Mouse (Mus musculus): ENCODE measurements around the gene Cklf. TPM values are rescaled to one million over a fixed set of nuclear protein-coding genes. Genes with fewer than 3 reads are reported as not detected.

Gene Cklf
- polyA plus RNA-seq, 1 experiment from 2014 or later, result 30.6 TPM

DNA sequence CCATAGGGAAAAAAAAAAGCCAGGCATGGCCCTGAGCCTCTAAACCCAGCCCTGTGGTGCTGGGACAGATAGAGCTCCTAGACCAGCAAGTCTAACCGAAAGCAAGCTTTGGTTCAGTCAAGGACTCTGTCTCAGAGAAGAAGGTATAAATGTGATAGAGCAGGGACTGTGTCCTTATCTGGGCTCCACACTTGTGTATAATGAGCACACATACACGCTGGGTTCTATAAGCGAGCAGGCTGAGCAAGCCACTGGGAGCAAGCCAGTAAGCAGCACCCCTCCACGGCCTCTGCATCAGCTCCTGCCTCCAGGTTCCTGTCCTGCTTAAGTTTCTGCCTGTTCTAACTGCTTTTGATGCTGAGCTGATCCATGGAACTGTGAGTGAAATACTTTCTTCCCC, 18.6 kb upstream of the Cklf start:
- Histone ChIP-seq H3K36me3 (ENCODE audit: control insufficient read depth, insufficient read depth, low read length) (peaks cover 16% of the 10 kb centered on the region), H3K9me3 (ENCODE audit: control insufficient read depth, low read length) (no peaks in the 10 kb centered on the region), H3K4me1 (ENCODE audit: control insufficient read depth, insufficient read depth, low read length) (no peaks in the 10 kb centered on the region), H3K4me2 (ENCODE audit: low read depth, low read length) (no peak overlapping the region), H3K4me3 (ENCODE audit: low read length) (no peak overlapping the region), H3K27ac (ENCODE audit: low read length) (no peak overlapping the region), H3K27me3 (replicated peaks; ENCODE audit: control insufficient read depth, insufficient read depth, low read length) (no peaks in the 10 kb centered on the region), H3K9ac (ENCODE audit: low read depth, low read length) (no peak overlapping the region)
- WGBS, result 96% methylated on average over 4 of the region's 4 CpGs
- no peak for ATAC-seq

DNA sequence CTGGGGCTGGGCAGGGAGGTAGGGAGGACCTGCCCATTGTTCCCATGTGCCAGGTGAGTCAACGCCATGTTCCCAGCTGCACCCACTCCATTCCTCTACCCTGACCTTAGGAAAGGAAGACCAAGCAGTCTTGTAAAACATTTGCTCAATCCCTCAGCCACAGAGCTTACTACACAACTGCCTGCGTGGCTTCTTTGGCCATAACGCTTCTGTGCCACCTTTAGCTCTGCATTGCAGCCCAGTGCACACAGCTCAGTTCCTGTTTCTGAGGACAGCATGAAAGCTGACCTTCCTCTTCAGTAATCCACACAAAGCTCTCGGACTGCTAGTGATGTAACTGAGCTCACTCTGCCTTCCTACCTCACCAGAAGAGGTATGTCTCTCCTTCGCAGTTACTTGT, 17.7 kb upstream of the Cklf start:
- H3K27ac ChIP-seq (ENCODE audit: low read length), result no peak overlapping the region
- H3K27me3 ChIP-seq (replicated peaks; ENCODE audit: control insufficient read depth, insufficient read depth, low read length), result no peaks in the 10 kb centered on the region
- 95% methylated on average over 5 of the region's 5 CpGs for WGBS
- H3K4me2 ChIP-seq (ENCODE audit: low read depth, low read length), result no peak overlapping the region
- H3K9me3 ChIP-seq (ENCODE audit: control insufficient read depth, low read length), result no peaks in the 10 kb centered on the region
- H3K9ac ChIP-seq (ENCODE audit: low read depth, low read length), result no peak overlapping the region
- no peaks in the 10 kb centered on the region for H3K4me1 ChIP-seq (ENCODE audit: control insufficient read depth, insufficient read depth, low read length)
- no peak for ATAC-seq
- H3K4me3 ChIP-seq (ENCODE audit: low read length), result no peak overlapping the region
- H3K36me3 ChIP-seq (ENCODE audit: control insufficient read depth, insufficient read depth, low read length), result peaks cover 13% of the 10 kb centered on the region

- Histone ChIP-seq H3K27me3 (replicated peaks; ENCODE audit: control insufficient read depth, insufficient read depth, low read length) (no peaks in the 10 kb centered on the region), H3K27ac (ENCODE audit: low read length) (no peak overlapping the region), H3K4me3 (ENCODE audit: low read length) (no peak overlapping the region), H3K4me2 (ENCODE audit: low read depth, low read length) (no peak overlapping the region), H3K4me1 (ENCODE audit: control insufficient read depth, insufficient read depth, low read length) (no peaks in the 10 kb centered on the region), H3K36me3 (ENCODE audit: control insufficient read depth, insufficient read depth, low read length) (peaks cover 15% of the 10 kb centered on the region), H3K9ac (ENCODE audit: low read depth, low read length) (no peak overlapping the region), H3K9me3 (ENCODE audit: control insufficient read depth, low read length) (no peaks in the 10 kb centered on the region)
- peak; percentile 33; the same call in 1 of the 2 replicates for ATAC-seq
- WGBS, result 58% methylated on average over 6 of the region's 6 CpGs
Observed at GRCm38 (mm10) chr8:104234573-104234972, 16.1 kb upstream of the Cklf start.

- H3K27me3 ChIP-seq (replicated peaks; ENCODE audit: control insufficient read depth, insufficient read depth, low read length), result no peaks in the 10 kb centered on the region
- H3K9ac ChIP-seq (ENCODE audit: low read depth, low read length), result no peak overlapping the region
- ATAC-seq, result no peak
- H3K4me2 ChIP-seq (ENCODE audit: low read depth, low read length), result no peak overlapping the region
- 84% methylated on average over 10 of the region's 10 CpGs for WGBS
- H3K36me3 ChIP-seq (ENCODE audit: control insufficient read depth, insufficient read depth, low read length), result peaks cover 9% of the 10 kb centered on the region
- H3K4me1 ChIP-seq (ENCODE audit: control insufficient read depth, insufficient read depth, low read length), result no peaks in the 10 kb centered on the region
- no peaks in the 10 kb centered on the region for H3K9me3 ChIP-seq (ENCODE audit: control insufficient read depth, low read length)
- no peak overlapping the region for H3K27ac ChIP-seq (ENCODE audit: low read length)
- H3K4me3 ChIP-seq (ENCODE audit: low read length), result no peak overlapping the region
Observed at GRCm38 (mm10) chr8:104239418-104239861, 11.2 kb upstream of the Cklf start.

DNA sequence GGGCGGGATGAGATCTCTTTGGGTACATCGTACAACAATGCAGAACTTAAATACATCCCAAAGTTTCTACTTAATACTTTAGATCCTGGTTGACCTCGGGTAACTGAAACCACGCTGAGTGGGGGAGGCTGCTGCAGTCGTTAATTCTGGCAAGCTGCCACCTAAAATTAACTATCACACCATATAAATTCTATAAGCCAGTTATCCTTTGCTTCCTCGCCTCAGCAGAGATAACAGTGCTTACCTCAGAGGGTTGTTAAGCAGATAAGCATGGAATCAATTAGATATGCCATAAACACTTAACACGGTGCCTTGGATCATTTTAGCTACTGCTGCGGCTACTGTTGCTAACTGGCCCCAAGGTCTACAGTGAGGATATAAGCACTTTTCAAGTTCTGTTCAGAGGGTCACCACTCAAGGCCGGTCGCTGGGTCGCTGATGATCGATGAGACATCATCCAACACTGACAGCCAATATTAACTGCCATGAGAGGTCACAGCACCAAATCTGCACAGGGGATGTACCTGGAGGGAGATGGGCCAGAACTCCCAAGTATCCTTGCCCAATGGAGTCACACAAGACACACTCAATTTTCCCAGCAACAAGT, 8.5 kb upstream of the Cklf start:
- ATAC-seq, result peak; percentile 12; the same call in 1 of the 2 replicates
- no peak overlapping the region for H3K4me3 ChIP-seq (ENCODE audit: low read length)
- no peak overlapping the region for H3K4me2 ChIP-seq (ENCODE audit: low read depth, low read length)
- H3K27ac ChIP-seq (ENCODE audit: low read length), result no peak overlapping the region
- WGBS, result 73% methylated on average over 12 of the region's 12 CpGs
- H3K36me3 ChIP-seq (ENCODE audit: control insufficient read depth, insufficient read depth, low read length), result peaks cover 9% of the 10 kb centered on the region
- H3K9ac ChIP-seq (ENCODE audit: low read depth, low read length), result no peak overlapping the region
- H3K9me3 ChIP-seq (ENCODE audit: control insufficient read depth, low read length), result no peaks in the 10 kb centered on the region
- H3K27me3 ChIP-seq (replicated peaks; ENCODE audit: control insufficient read depth, insufficient read depth, low read length), result no peaks in the 10 kb centered on the region
- H3K4me1 ChIP-seq (ENCODE audit: control insufficient read depth, insufficient read depth, low read length), result 0 out of 2 replicates have a peak, but pooled peaks cover 5% of the 10 kb centered on the region

GRCm38 (mm10) chr8:104246621-104247020, 4.0 kb upstream of the Cklf start:
- H3K4me3 ChIP-seq (ENCODE audit: low read length), result no peak overlapping the region
- peaks cover 10% of the 10 kb centered on the region; the same call in 1 of the 2 replicates for H3K4me1 ChIP-seq (ENCODE audit: control insufficient read depth, insufficient read depth, low read length)
- 77% methylated on average over 4 of the region's 4 CpGs for WGBS
- H3K9ac ChIP-seq (ENCODE audit: low read depth, low read length), result no peak overlapping the region
- no peaks in the 10 kb centered on the region for H3K27me3 ChIP-seq (replicated peaks; ENCODE audit: control insufficient read depth, insufficient read depth, low read length)
- H3K27ac ChIP-seq (ENCODE audit: low read length), result no peak overlapping the region
- no peak overlapping the region for H3K4me2 ChIP-seq (ENCODE audit: low read depth, low read length)
- H3K9me3 ChIP-seq (ENCODE audit: control insufficient read depth, low read length), result no peaks in the 10 kb centered on the region
- H3K36me3 ChIP-seq (ENCODE audit: control insufficient read depth, insufficient read depth, low read length), result peaks cover 3% of the 10 kb centered on the region; the same call in 1 of the 2 replicates
- ATAC-seq, result no peak

DNA sequence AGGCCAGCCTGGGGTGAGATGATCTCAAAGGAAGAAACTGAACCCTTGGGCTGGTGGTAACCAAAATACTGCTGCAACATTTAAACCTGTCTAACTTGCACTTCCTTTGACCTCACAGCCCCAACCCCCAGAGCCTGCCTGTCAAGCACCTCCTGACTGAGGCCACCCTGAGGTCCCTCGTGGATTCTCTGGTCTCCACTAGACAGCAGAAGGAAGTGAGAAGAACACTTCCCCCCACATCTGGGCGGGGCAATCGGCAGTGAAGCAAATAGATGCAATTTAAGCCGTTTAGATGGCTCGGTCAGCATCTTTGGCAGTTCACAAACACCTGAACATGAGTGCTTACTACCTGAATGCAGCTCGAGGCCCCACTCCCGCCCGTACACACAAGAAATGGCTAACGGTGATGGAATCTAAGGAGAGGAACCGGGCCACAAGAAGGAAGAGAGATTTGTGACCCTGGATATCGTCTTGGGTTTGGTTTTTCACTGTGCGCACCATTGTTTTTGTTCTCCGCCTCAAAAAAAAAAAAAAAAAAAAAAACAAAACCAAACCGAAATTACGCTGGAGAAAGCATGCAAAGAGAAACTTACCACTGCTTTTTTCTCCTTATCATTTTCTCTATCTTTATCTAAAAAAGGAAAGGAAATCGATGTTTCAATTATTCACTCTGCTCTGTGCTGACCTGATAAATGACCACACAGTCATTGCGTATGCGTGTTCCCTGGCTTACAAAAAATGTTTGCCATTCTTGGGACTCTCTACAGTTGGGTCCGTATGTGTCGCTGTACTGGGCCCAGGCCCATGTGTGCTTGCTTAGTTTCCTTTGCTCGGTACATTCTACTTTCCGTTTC, 3.4 kb upstream of the Cklf start:
- H3K36me3 ChIP-seq (ENCODE audit: control insufficient read depth, insufficient read depth, low read length), result peaks cover 3% of the 10 kb centered on the region; the same call in 1 of the 2 replicates
- H3K4me2 ChIP-seq (ENCODE audit: low read depth, low read length), result peak overlapping the region; percentile 68
- peak overlapping the region; percentile 90 for H3K9ac ChIP-seq (ENCODE audit: low read depth, low read length)
- 63% methylated on average over 22 of the region's 22 CpGs for WGBS
- H3K9me3 ChIP-seq (ENCODE audit: control insufficient read depth, low read length), result no peaks in the 10 kb centered on the region
- peak overlapping the region; percentile 86 for H3K4me3 ChIP-seq (ENCODE audit: low read length)
- no peaks in the 10 kb centered on the region for H3K27me3 ChIP-seq (replicated peaks; ENCODE audit: control insufficient read depth, insufficient read depth, low read length)
- H3K4me1 ChIP-seq (ENCODE audit: control insufficient read depth, insufficient read depth, low read length), result peaks cover 10% of the 10 kb centered on the region; the same call in 1 of the 2 replicates
- no peak for ATAC-seq
- no peak overlapping the region for H3K27ac ChIP-seq (ENCODE audit: low read length)

GRCm38 (mm10) chr8:104247908-104248275, 2.8 kb upstream of the Cklf start:
- Histone ChIP-seq H3K9me3 (ENCODE audit: control insufficient read depth, low read length) (no peaks in the 10 kb centered on the region), H3K27ac (ENCODE audit: low read length) (peak overlapping the region; percentile 67), H3K4me1 (ENCODE audit: control insufficient read depth, insufficient read depth, low read length) (peaks cover 10% of the 10 kb centered on the region; the same call in 1 of the 2 replicates), H3K27me3 (replicated peaks; ENCODE audit: control insufficient read depth, insufficient read depth, low read length) (no peaks in the 10 kb centered on the region), H3K4me3 (ENCODE audit: low read length) (peak overlapping the region; percentile 86), H3K9ac (ENCODE audit: low read depth, low read length) (peak overlapping the region; percentile 90), H3K4me2 (ENCODE audit: low read depth, low read length) (peak overlapping the region; percentile 68), H3K36me3 (ENCODE audit: control insufficient read depth, insufficient read depth, low read length) (peaks cover 3% of the 10 kb centered on the region; the same call in 1 of the 2 replicates)
- ATAC-seq, result peak; percentile 47
- 2% methylated on average over 11 of the region's 11 CpGs for WGBS

DNA sequence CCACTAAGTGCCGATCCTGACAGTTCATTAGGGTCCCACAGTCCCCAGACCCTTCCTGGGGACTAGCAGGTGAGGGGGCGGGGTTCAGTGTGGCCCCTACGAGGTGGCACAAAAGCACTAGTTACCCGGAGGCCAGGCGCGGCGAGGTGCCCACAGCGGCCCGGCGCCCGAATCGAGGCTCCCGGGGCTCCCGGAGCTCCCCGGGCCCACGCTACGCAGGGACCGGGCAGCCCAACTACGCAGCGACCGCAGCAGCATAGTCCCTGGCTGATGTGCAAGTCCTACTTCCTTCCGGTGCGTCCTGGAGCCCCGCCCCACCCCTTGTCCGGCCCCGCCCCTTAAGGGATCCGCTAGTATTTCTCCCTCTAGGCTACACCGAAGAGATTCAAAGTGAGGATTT, 2.4 kb upstream of the Cklf start, which contains the start of gene Tk2:
TSS of gene Tk2 (minus strand) at position 283 of the 400 bp plus-strand sequence.
- under 1% methylated on average over 28 of the region's 28 CpGs for WGBS
- peak within 1 kb of the TSS; percentile 67 for H3K27ac ChIP-seq (ENCODE audit: low read length)
- H3K27me3 ChIP-seq (replicated peaks; ENCODE audit: control insufficient read depth, insufficient read depth, low read length), result no peaks in the 10 kb centered on the region
- peak within 1 kb of the TSS; percentile 68 for H3K4me2 ChIP-seq (ENCODE audit: low read depth, low read length)
- peak within 1 kb of the TSS; percentile 86 for H3K4me3 ChIP-seq (ENCODE audit: low read length)
- no peaks in the 10 kb centered on the region for H3K36me3 ChIP-seq (ENCODE audit: control insufficient read depth, insufficient read depth, low read length)
- no peaks in the 10 kb centered on the region for H3K9me3 ChIP-seq (ENCODE audit: control insufficient read depth, low read length)
- peak within 1 kb of the TSS; percentile 90 for H3K9ac ChIP-seq (ENCODE audit: low read depth, low read length)
- peak; percentile 88 for ATAC-seq
- peaks cover 10% of the 10 kb centered on the region; the same call in 1 of the 2 replicates for H3K4me1 ChIP-seq (ENCODE audit: control insufficient read depth, insufficient read depth, low read length)

Measured in intestine, embryonic 16.5 days (tissue).